Mouse (Mus musculus): ENCODE measurements at regions not wholly inside any gene's neighbourhood (a gene's known extent, or its start where the extent isn't known, plus 50 kb on each side); places are given as distances from the start of the nearest gene placed in this dataset.

DNA sequence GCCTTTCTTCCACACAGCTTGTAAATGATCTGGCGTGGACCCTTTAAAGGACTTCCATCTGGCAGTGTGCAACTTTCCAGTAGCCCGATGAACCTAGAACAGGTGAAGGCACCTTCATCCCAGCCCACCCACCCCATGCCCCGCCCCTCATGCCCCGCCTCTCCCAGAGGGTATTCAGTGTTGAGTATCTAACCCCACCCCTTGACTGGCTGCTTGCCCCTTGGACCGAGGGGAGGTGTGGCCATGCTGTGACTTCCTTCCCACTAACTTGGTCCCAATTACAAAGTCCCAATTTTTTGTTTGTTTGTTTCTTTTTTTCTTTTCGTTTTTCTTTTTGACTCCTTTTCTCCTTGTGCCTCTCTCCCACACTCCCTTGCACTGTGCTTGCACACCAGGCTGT lies 140.8 kb downstream of the B3glct start:
- no peak for TF ChIP-seq CTCF (IDR thresholded peaks at IDR 0.05; ENCODE audit: borderline replicate concordance, extremely low read depth, insufficient read depth, insufficient read length)
- TF ChIP-seq POLR2A (IDR thresholded peaks at IDR 0.05; ENCODE audit: borderline replicate concordance, extremely low read depth, insufficient read depth, insufficient read length, poor library complexity, severe bottlenecking), result no peak

Measured in brain, embryonic 14.5 days (tissue).